Mouse (Mus musculus): Measurements from ENCODE around the gene Prickle1.
A peak's percentile ranks its signal among the peaks of the same experiment; 100 is the strongest.

Prickle1 gene

GRCm38 (mm10) chr15:93595746-93596145, at the start of gene Prickle1:
Prickle1 (minus strand) TSS chr15:93595891.
- peak; percentile 75 for DNase-seq (ENCODE audit: low read depth, low spot score)

- no peak for DNase-seq (ENCODE audit: low read depth, low spot score)
Observed at GRCm38 (mm10) chr15:93640221-93640620, 44.5 kb upstream of the Prickle1 start.

GRCm38 (mm10) chr15:93636976-93637375, 41.3 kb upstream of the Prickle1 start:
- DNase-seq (ENCODE audit: low read depth, low spot score): no peak

GRCm38 (mm10) chr15:93635603-93636002, 39.9 kb upstream of the Prickle1 start:
- no peak for DNase-seq (ENCODE audit: low read depth, low spot score)

GRCm38 (mm10) chr15:93634536-93634935, 38.8 kb upstream of the Prickle1 start:
- no peak for DNase-seq (ENCODE audit: low read depth, low spot score)

- DNase-seq (ENCODE audit: low read depth, low spot score): no peak
Observed at GRCm38 (mm10) chr15:93630001-93630541, 34.4 kb upstream of the Prickle1 start.

GRCm38 (mm10) chr15:93629201-93629600, 33.5 kb upstream of the Prickle1 start:
- DNase-seq (ENCODE audit: low read depth, low spot score): no peak

- DNase-seq (ENCODE audit: low read depth, low spot score): peak; percentile 79
Observed at GRCm38 (mm10) chr15:93627836-93628797, 32.4 kb upstream of the Prickle1 start.

- no peak for DNase-seq (ENCODE audit: low read depth, low spot score)
Observed at GRCm38 (mm10) chr15:93619551-93619950, 23.9 kb upstream of the Prickle1 start.

GRCm38 (mm10) chr15:93618442-93619150, 22.9 kb upstream of the Prickle1 start:
- DNase-seq (ENCODE audit: low read depth, low spot score): no peak

- DNase-seq (ENCODE audit: low read depth, low spot score): no peak
Observed at GRCm38 (mm10) chr15:93616277-93616676, 20.6 kb upstream of the Prickle1 start.

GRCm38 (mm10) chr15:93615031-93615430, 19.3 kb upstream of the Prickle1 start:
- DNase-seq (ENCODE audit: low read depth, low spot score): no peak

GRCm38 (mm10) chr15:93613606-93614005, 17.9 kb upstream of the Prickle1 start:
- no peak for DNase-seq (ENCODE audit: low read depth, low spot score)

- no peak for DNase-seq (ENCODE audit: low read depth, low spot score)
Observed at GRCm38 (mm10) chr15:93611536-93612300, 16.0 kb upstream of the Prickle1 start.

GRCm38 (mm10) chr15:93610721-93611201, 15.1 kb upstream of the Prickle1 start:
- DNase-seq (ENCODE audit: low read depth, low spot score): no peak

GRCm38 (mm10) chr15:93610288-93610687, 14.6 kb upstream of the Prickle1 start:
- DNase-seq (ENCODE audit: low read depth, low spot score): no peak

- peak; percentile 38 for DNase-seq (ENCODE audit: low read depth, low spot score)
Observed at GRCm38 (mm10) chr15:93602850-93603249, 7.2 kb upstream of the Prickle1 start.

- DNase-seq (ENCODE audit: low read depth, low spot score): peak; percentile 20
Observed at GRCm38 (mm10) chr15:93601461-93602015, 5.8 kb upstream of the Prickle1 start.

GRCm38 (mm10) chr15:93596991-93597390, 1.3 kb upstream of the Prickle1 start:
- no peak for DNase-seq (ENCODE audit: low read depth, low spot score)

GRCm38 (mm10) chr15:93596285-93596684, 594 bp upstream of the Prickle1 start:
- peak; percentile 64 for DNase-seq (ENCODE audit: low read depth, low spot score)

Measured in R1 (cell line).